In the genomic region with DNA sequence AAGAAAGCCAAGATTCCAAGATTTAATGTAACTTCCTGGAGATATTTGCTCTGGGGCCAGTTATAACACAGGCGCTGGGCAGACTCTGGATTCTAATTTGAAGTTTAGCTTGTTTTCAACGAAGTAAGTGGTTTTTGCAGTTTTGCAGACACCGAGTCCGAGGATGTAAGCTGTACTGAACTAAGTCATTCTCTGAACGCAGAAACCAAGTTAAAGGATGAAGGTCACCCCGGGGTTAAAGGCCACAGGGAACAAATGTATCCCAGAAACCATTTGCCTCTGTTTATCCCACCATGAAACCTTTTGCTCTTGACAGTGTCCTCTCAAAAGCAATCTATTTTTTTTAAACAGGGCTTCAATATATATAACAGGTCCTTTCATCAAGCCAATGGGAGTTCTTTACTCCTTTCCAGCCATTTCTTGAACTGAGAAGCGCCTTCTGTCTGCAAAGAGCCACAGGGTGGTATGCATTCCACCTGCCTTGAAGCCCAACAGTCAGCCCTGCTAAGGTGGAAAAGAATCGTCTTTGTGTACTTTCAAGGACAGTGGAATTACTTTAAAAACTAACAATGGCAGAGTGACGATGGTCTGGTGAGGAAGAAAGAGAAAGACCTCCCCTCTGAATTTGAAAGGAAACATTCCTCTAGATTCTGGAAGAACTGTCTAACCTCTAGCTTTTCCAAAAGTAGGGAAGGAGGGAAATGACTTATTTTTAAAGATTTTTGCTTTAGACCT, we compare ENCODE assay signal across 9 mouse cellular contexts. TPM values are rescaled to one million over a fixed set of nuclear protein-coding genes. Genes with fewer than 3 reads are reported as not detected.
DNase-seq lines count a peak whose midpoint lies in the region; ATAC-seq and TF ChIP-seq lines count a peak whose summit lies in the region.
"Had no signal": no experiment of that assay in that cellular context is flagged by ENCODE, and none has a peak within 500 bp of the region (broad histone marks: within the 10 kb centered on the region; RNA-seq: fewer than 3 reads in every experiment).

No protein-coding gene starts in this region.

- H3K4me2 ChIP-seq in kidney, embryonic 16.5 days (replicated peaks; ENCODE audit: low read depth, low read length): peak overlapping the region; percentile 99; the same call in 1 of the 2 replicates
- peak overlapping the region; percentile 81 for H3K4me2 ChIP-seq in midbrain, postnatal 0 days (ENCODE audit: low read depth, low read length, poor library complexity, severe bottlenecking)
- H3K4me2 ChIP-seq: liver, embryonic 12.5 days had no signal

- TF ChIP-seq CTCF in cerebellum, adult 2 months (IDR thresholded peaks at IDR 0.05; ENCODE audit: borderline replicate concordance, insufficient read depth, low read depth, low read length): no peak
- TF ChIP-seq CTCF in midbrain, postnatal 0 days (IDR thresholded peaks at IDR 0.05): no peak

- 71% methylated on average over 9 of the region's 9 CpGs for WGBS in cerebellum, adult 2 months
- WGBS in kidney, embryonic 16.5 days: 76% methylated on average over 9 of the region's 9 CpGs
- 80% methylated on average over 9 of the region's 9 CpGs for WGBS in hindbrain, embryonic 10.5 days
- 78% methylated on average over 9 of the region's 9 CpGs for WGBS in midbrain, postnatal 0 days

- peaks cover 3% of the 10 kb centered on the region; the same call in 1 of the 2 replicates for H3K4me1 ChIP-seq in cerebellum, adult 2 months (ENCODE audit: control insufficient read depth, insufficient read depth, low read length)
- H3K4me1 ChIP-seq in kidney, embryonic 16.5 days (ENCODE audit: insufficient read depth, low read length): peaks cover 6% of the 10 kb centered on the region; the same call in 1 of the 2 replicates
- H3K4me1 ChIP-seq in hindbrain, embryonic 10.5 days (replicated peaks): peaks cover 38% of the 10 kb centered on the region
- peaks cover 17% of the 10 kb centered on the region for H3K4me1 ChIP-seq in midbrain, postnatal 0 days (ENCODE audit: insufficient read depth, low read length)

- no peaks in the 10 kb centered on the region for H3K36me3 ChIP-seq in kidney, embryonic 16.5 days (ENCODE audit: insufficient read depth, low read length)
- peaks cover 11% of the 10 kb centered on the region; the same call in 1 of the 2 replicates for H3K36me3 ChIP-seq in hindbrain, embryonic 10.5 days
- H3K36me3 ChIP-seq in midbrain, postnatal 0 days (ENCODE audit: insufficient read depth, low read length): 0 out of 2 replicates have a peak, but pooled peaks cover 3% of the 10 kb centered on the region
- H3K36me3 ChIP-seq: liver, embryonic 12.5 days had no signal

- TF ChIP-seq POLR2A in cerebellum, adult 2 months (IDR thresholded peaks at IDR 0.05; ENCODE audit: borderline replicate concordance, insufficient read depth, low read length): no peak

- H3K27ac ChIP-seq in cerebellum, adult 2 months (ENCODE audit: insufficient read depth, low read length): no peak overlapping the region
- no peak overlapping the region for H3K27ac ChIP-seq in kidney, embryonic 16.5 days (ENCODE audit: low read length)
- no peak overlapping the region for H3K27ac ChIP-seq in hindbrain, embryonic 10.5 days
- H3K27ac ChIP-seq in midbrain, postnatal 0 days (ENCODE audit: low read depth, low read length): no peak overlapping the region; the same call in 1 of the 2 replicates
- H3K27ac ChIP-seq: liver, embryonic 12.5 days had no signal

- H3K27me3 ChIP-seq in cerebellum, adult 2 months (ENCODE audit: control insufficient read depth, insufficient read depth, low read length): no peaks in the 10 kb centered on the region
- H3K27me3 ChIP-seq in kidney, embryonic 16.5 days (ENCODE audit: insufficient read depth, low read length): peaks cover 16% of the 10 kb centered on the region
- peaks cover 16% of the 10 kb centered on the region for H3K27me3 ChIP-seq in hindbrain, embryonic 10.5 days (ENCODE audit: insufficient read depth, poor library complexity, severe bottlenecking)
- no peaks in the 10 kb centered on the region for H3K27me3 ChIP-seq in midbrain, postnatal 0 days (ENCODE audit: insufficient read depth, low read length)

- peak overlapping the region; percentile 77 for H3K4me3 ChIP-seq in cerebellum, adult 2 months (replicated peaks; ENCODE audit: insufficient read depth, low read depth, low read length)
- H3K4me3 ChIP-seq in kidney, embryonic 16.5 days (ENCODE audit: low read length): peak overlapping the region; percentile 65
- peak overlapping the region; percentile 79 for H3K4me3 ChIP-seq in hindbrain, embryonic 10.5 days
- peak overlapping the region; percentile 73 for H3K4me3 ChIP-seq in midbrain, postnatal 0 days (ENCODE audit: low read depth, low read length)
- H3K4me3 ChIP-seq: liver, embryonic 12.5 days had no signal

- DNase-seq in cerebellum, adult 2 months: no peak
- DNase-seq in cerebellum, postnatal 25 days: no peak
- DNase-seq in kidney, adult 11 months: no peak
- no peak for DNase-seq in hindbrain, embryonic 10.5 days (ENCODE audit: low spot score)
- no peak for DNase-seq in midbrain, postnatal 0 days (ENCODE audit: low spot score)
- DNase-seq in embryo, embryonic 10 days (ENCODE audit: low spot score): no peak
- no peak for DNase-seq in urinary bladder, postnatal 4 days (ENCODE audit: low spot score in 2 of 2)

- no peaks in the 10 kb centered on the region for H3K9me3 ChIP-seq in kidney, embryonic 16.5 days (ENCODE audit: low read length)
- no peaks in the 10 kb centered on the region for H3K9me3 ChIP-seq in hindbrain, embryonic 10.5 days
- no peaks in the 10 kb centered on the region for H3K9me3 ChIP-seq in midbrain, postnatal 0 days (ENCODE audit: low read length)
- H3K9me3 ChIP-seq: liver, embryonic 12.5 days had no signal

- no peak overlapping the region for H3K9ac ChIP-seq in kidney, embryonic 16.5 days (replicated peaks; ENCODE audit: low read length)
- H3K9ac ChIP-seq in midbrain, postnatal 0 days (replicated peaks; ENCODE audit: low read length, poor library complexity, severe bottlenecking): no peak overlapping the region
- H3K9ac ChIP-seq: liver, embryonic 12.5 days had no signal

- no peak for ATAC-seq in kidney, embryonic 16.5 days (ENCODE audit: low FRiP score, low TSS enrichment)
- ATAC-seq in midbrain, postnatal 0 days (ENCODE audit: low FRiP score): no peak
- ATAC-seq: liver, embryonic 12.5 days had no signal

RNA-seq across cellular contexts. Expression of a gene that starts 2.4 kb away (rescaled TPM):
- 22.2 and 22.6 TPM in 2 replicates for polyA plus RNA-seq in cerebellum, adult 2 months (2012; rRNA removed)
- polyA plus RNA-seq in kidney, embryonic 16.5 days (2015; fragmentation: Nextera tagmentation; extraction: Ambion mirVana): 4.2 and 4.5 TPM in 2 replicates
- polyA plus RNA-seq in hindbrain, embryonic 10.5 days (2016; fragmentation: Nextera tagmentation; extraction: Ambion mirVana): 3.6 and 5.4 TPM in 2 replicates
- 17.7 and 25.3 TPM in 2 replicates for total RNA-seq in midbrain, postnatal 0 days (2014; rRNA removed)
- polyA plus RNA-seq in midbrain, postnatal 0 days (2015; fragmentation: Nextera tagmentation; extraction: Ambion mirVana): 4.0 and 4.5 TPM in 2 replicates
